ENCODE assay signal across 10 mouse cellular contexts in genomic region chr3:84352353-84353034, GRCm38 (mm10). TPM values are rescaled to one million over a fixed set of nuclear protein-coding genes. Genes with fewer than 3 reads are reported as not detected.
DNase-seq lines count a peak whose midpoint lies in the region; ATAC-seq and TF ChIP-seq lines count a peak whose summit lies in the region.
"Had no signal": no experiment of that assay in that cellular context is flagged by ENCODE, and none has a peak within 500 bp of the region (broad histone marks: within the 10 kb centered on the region; RNA-seq: fewer than 3 reads in every experiment).

No protein-coding gene starts in this region.

- DNase-seq in layer of hippocampus, adult 11-12 months (ENCODE audit: low spot score): peak; percentile 69
- no peak for DNase-seq in layer of hippocampus, adult 9-11 months
- peak; percentile 81 for DNase-seq in adrenal gland, postnatal 25 days
- peak; percentile 77 for DNase-seq in embryonic facial prominence, embryonic 10.5 days (ENCODE audit: low spot score)
- DNase-seq in limb, embryonic 10.5 days (ENCODE audit: low spot score): peak; percentile 85
- DNase-seq in midbrain, postnatal 0 days (ENCODE audit: low spot score): peak; percentile 64
- DNase-seq in testis, postnatal 14 days (ENCODE audit: low spot score): peak; percentile 15

- peaks cover 13% of the 10 kb centered on the region for H3K4me1 ChIP-seq in embryonic facial prominence, embryonic 10.5 days
- H3K4me1 ChIP-seq in limb, embryonic 10.5 days: peaks cover 8% of the 10 kb centered on the region; the same call in 1 of the 2 replicates
- no peaks in the 10 kb centered on the region for H3K4me1 ChIP-seq in midbrain, postnatal 0 days (ENCODE audit: insufficient read depth, low read length)

- peaks cover 26% of the 10 kb centered on the region for H3K27me3 ChIP-seq in embryonic facial prominence, embryonic 10.5 days (replicated peaks; ENCODE audit: low read depth, poor library complexity, severe bottlenecking)
- peaks cover 17% of the 10 kb centered on the region for H3K27me3 ChIP-seq in limb, embryonic 10.5 days (ENCODE audit: low read depth, poor library complexity, severe bottlenecking)
- no peaks in the 10 kb centered on the region for H3K27me3 ChIP-seq in midbrain, postnatal 0 days (ENCODE audit: insufficient read depth, low read length)

- 42% methylated on average over 5 of the region's 5 CpGs for WGBS in embryonic facial prominence, embryonic 10.5 days
- 41% methylated on average over 5 of the region's 5 CpGs for WGBS in limb, embryonic 10.5 days
- WGBS in midbrain, postnatal 0 days: 56% methylated on average over 5 of the region's 5 CpGs

- H3K4me3 ChIP-seq in embryonic facial prominence, embryonic 10.5 days: no peak overlapping the region
- H3K4me3 ChIP-seq in limb, embryonic 10.5 days: no peak overlapping the region
- H3K4me3 ChIP-seq in midbrain, postnatal 0 days (ENCODE audit: low read depth, low read length): no peak overlapping the region
- H3K4me3 ChIP-seq: erythroblast, embryonic 14.5 days; myocyte had no signal

- H3K36me3 ChIP-seq in embryonic facial prominence, embryonic 10.5 days (replicated peaks): no peaks in the 10 kb centered on the region
- H3K36me3 ChIP-seq in limb, embryonic 10.5 days: no peaks in the 10 kb centered on the region
- H3K36me3 ChIP-seq in midbrain, postnatal 0 days (ENCODE audit: insufficient read depth, low read length): no peaks in the 10 kb centered on the region

- no peak overlapping the region for H3K27ac ChIP-seq in embryonic facial prominence, embryonic 10.5 days (replicated peaks)
- H3K27ac ChIP-seq in limb, embryonic 10.5 days: no peak overlapping the region
- H3K27ac ChIP-seq in midbrain, postnatal 0 days (ENCODE audit: low read depth, low read length): no peak overlapping the region

- no peak overlapping the region for H3K9ac ChIP-seq in midbrain, postnatal 0 days (replicated peaks; ENCODE audit: low read length, poor library complexity, severe bottlenecking)

- no peak overlapping the region for H3K4me2 ChIP-seq in midbrain, postnatal 0 days (ENCODE audit: low read depth, low read length, poor library complexity, severe bottlenecking)

- TF ChIP-seq CTCF in midbrain, postnatal 0 days (IDR thresholded peaks at IDR 0.05): peak; percentile 83

- no peaks in the 10 kb centered on the region for H3K9me3 ChIP-seq in embryonic facial prominence, embryonic 10.5 days
- H3K9me3 ChIP-seq in limb, embryonic 10.5 days (replicated peaks): no peaks in the 10 kb centered on the region
- no peaks in the 10 kb centered on the region for H3K9me3 ChIP-seq in midbrain, postnatal 0 days (ENCODE audit: low read length)

- ATAC-seq in hematopoietic stem cell, adult 5-6 weeks (replicated peaks in 1 of 2; ENCODE audit: insufficient read depth in 1 of 2, low FRiP score in 2 of 2, low TSS enrichment in 1 of 2, low read depth in 1 of 2, poor library complexity in 2 of 2, severe bottlenecking in 2 of 2): peak; percentile 49 to 55; a peak in 3 of 4 replicates
- no peak for ATAC-seq in midbrain, postnatal 0 days (ENCODE audit: low FRiP score)

RNA-seq across cellular contexts. Expression of gene Trim2, which starts 45.8 kb away (rescaled TPM):
- total RNA-seq in adrenal gland, postnatal 25 days (2021): 71.7 and 83.1 TPM in 2 replicates
- 31.0 and 31.3 TPM in 2 replicates for polyA plus RNA-seq in embryonic facial prominence, embryonic 10.5 days (2016; fragmentation: Nextera tagmentation; extraction: Ambion mirVana)
- 1.4 and 3.9 TPM in 2 replicates for total RNA-seq in hematopoietic stem cell, adult 5-6 weeks (2017)
- 11.3 and 13.5 TPM in 2 replicates for polyA plus RNA-seq in limb, embryonic 10.5 days (2016; fragmentation: Nextera tagmentation; extraction: Ambion mirVana)
- total RNA-seq in midbrain, postnatal 0 days (2014; rRNA removed): 269 and 291 TPM in 2 replicates
- polyA plus RNA-seq in midbrain, postnatal 0 days (2015; fragmentation: Nextera tagmentation; extraction: Ambion mirVana): 132 and 149 TPM in 2 replicates

Comparison
In these comparisons a context has a peak if more than half of its experiments do, and no peak if none do; other contexts are left out.
1. RNA of gene Trim2, which starts 45.8 kb away (total RNA-seq): 269 to 291 TPM in midbrain, postnatal 0 days and 71.7 to 83.1 TPM in adrenal gland, postnatal 25 days; 1.4 to 3.9 TPM in hematopoietic stem cell, adult 5-6 weeks; every median in the first group is over 10 times any median in the second.